Mouse (Mus musculus): ENCODE measurements around the gene St6galnac3. TPM values are rescaled to one million over a fixed set of nuclear protein-coding genes. Genes with fewer than 3 reads are reported as not detected.

St6galnac3 gene
- total and polyA plus RNA-seq, 3 experiments: 0.08 to 1.1 (median 0.38) TPM

DNA sequence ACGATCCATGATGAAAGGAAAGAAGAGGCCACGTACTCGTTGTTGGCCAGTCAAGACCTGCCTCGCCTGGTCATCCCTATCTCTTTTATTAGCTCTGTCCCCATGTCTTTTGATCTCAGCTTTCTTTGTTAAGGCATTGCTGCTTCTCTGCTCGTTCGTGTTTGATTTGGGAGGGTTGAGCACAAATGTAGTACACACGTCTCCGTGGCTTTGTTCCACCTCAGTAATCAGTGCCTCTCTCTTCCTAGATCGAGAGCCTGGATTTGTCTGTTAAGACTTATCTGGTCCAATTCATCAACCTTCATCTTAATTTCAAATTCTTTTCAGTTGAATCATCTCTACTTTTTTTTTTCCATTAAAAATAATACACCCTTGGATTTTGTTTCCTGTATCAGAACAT lies 308.0 kb downstream of the St6galnac3 start:
- no peak overlapping the region for H3K4me3 ChIP-seq (replicated peaks in 1 of 3; ENCODE audit: low read depth in 2 of 3, low read length in 2 of 3, poor library complexity in 1 of 3)
- TF ChIP-seq KAT2A (IDR thresholded peaks at IDR 0.05; ENCODE audit: insufficient replicate concordance, low read length) (no peak), EP300 (IDR thresholded peaks at IDR 0.05; ENCODE audit: low read length) (no peak), RAD21 (IDR thresholded peaks at IDR 0.05; ENCODE audit: low read depth, low read length) (no peak), E2F4 (IDR thresholded peaks at IDR 0.05; ENCODE audit: insufficient replicate concordance, low read depth, low read length) (no peak), JUN (IDR thresholded peaks at IDR 0.05; ENCODE audit: insufficient read depth, low read depth, low read length) (no peak)
- no peaks in the 10 kb centered on the region for H3K36me3 ChIP-seq (replicated peaks in 1 of 2; ENCODE audit: control insufficient read depth in 1 of 2, insufficient read depth in 1 of 2, low read length in 1 of 2)
- no peaks in the 10 kb centered on the region for H3K79me2 ChIP-seq (replicated peaks; ENCODE audit: control insufficient read depth, extremely low read depth, insufficient read depth, poor library complexity, severe bottlenecking)
- no peak overlapping the region for H3K4me2 ChIP-seq (ENCODE audit: insufficient read depth, low read depth, poor library complexity, severe bottlenecking)
- no peak for DNase-seq (ENCODE audit: extremely low read depth)
- in situ Hi-C loops (cut with MboI; ENCODE audit: low pct_ligation_motif_present, low pct_unique_long_range_greater_than_20kb, low sequenced_read_pairs): no loop called here
- H3K27ac ChIP-seq (ENCODE audit: insufficient read depth, low read depth): no peak overlapping the region
- H3K27me3 ChIP-seq (replicated peaks): no peaks in the 10 kb centered on the region
- no peak overlapping the region for H3K9ac ChIP-seq (ENCODE audit: insufficient read depth, low read depth)
- no peaks in the 10 kb centered on the region for H3K9me3 ChIP-seq (replicated peaks; ENCODE audit: low read length)
- peaks cover 0 to 3% of the 10 kb centered on the region in 2 experiments; a peak in 1 of 4 replicates for H3K4me1 ChIP-seq (ENCODE audit: control insufficient read depth in 1 of 2, insufficient read depth in 2 of 2)
- dilution Hi-C loops (cut with MboI; ENCODE audit: extremely low pct_ligation_motif_present, extremely low pct_unique_long_range_greater_than_20kb, low sequenced_read_pairs): no loop called here

DNA sequence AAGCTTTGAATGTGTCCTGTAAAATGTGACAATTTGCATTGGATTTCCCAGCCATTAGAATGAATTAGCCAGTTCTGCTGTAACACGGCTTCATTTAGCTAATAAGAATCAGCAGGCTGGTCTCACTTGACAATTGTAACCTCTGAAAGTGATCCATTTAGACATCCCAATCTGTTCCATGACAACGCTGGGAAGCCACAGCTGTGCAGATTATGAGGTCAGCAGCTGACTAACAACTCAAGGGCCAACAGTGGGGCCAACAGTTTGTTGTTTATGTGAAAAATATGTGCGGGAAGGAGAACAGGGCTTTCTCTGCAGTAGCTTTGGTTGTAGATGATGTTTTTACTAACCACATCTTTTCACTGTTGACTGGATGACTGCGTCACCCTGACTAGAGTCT lies 308.6 kb downstream of the St6galnac3 start:
- dilution Hi-C loops (cut with MboI; ENCODE audit: extremely low pct_ligation_motif_present, extremely low pct_unique_long_range_greater_than_20kb, low sequenced_read_pairs): no loop called here
- H3K79me2 ChIP-seq (replicated peaks; ENCODE audit: control insufficient read depth, extremely low read depth, insufficient read depth, poor library complexity, severe bottlenecking): no peaks in the 10 kb centered on the region
- in situ Hi-C loops (cut with MboI; ENCODE audit: low pct_ligation_motif_present, low pct_unique_long_range_greater_than_20kb, low sequenced_read_pairs): no loop called here
- H3K4me2 ChIP-seq (ENCODE audit: insufficient read depth, low read depth, poor library complexity, severe bottlenecking): no peak overlapping the region
- no peak overlapping the region for H3K27ac ChIP-seq (ENCODE audit: insufficient read depth, low read depth)
- no peaks in the 10 kb centered on the region for H3K9me3 ChIP-seq (replicated peaks; ENCODE audit: low read length)
- H3K4me3 ChIP-seq (replicated peaks in 1 of 3; ENCODE audit: low read depth in 2 of 3, low read length in 2 of 3, poor library complexity in 1 of 3): no peak overlapping the region
- H3K9ac ChIP-seq (ENCODE audit: insufficient read depth, low read depth): no peak overlapping the region
- peaks cover 0 to 3% of the 10 kb centered on the region in 2 experiments; a peak in 1 of 4 replicates for H3K4me1 ChIP-seq (ENCODE audit: control insufficient read depth in 1 of 2, insufficient read depth in 2 of 2)
- no peak for TF ChIP-seq ZNF384 (IDR thresholded peaks at IDR 0.05; ENCODE audit: low read depth, low read length)
- no peak for TF ChIP-seq MEF2A (IDR thresholded peaks at IDR 0.05; ENCODE audit: borderline replicate concordance, low read depth, low read length)
- TF ChIP-seq ZC3H11A (IDR thresholded peaks at IDR 0.05; ENCODE audit: low read depth, low read length): no peak
- TF ChIP-seq MAFK (IDR thresholded peaks at IDR 0.05; ENCODE audit: insufficient replicate concordance, low read length): no peak
- TF ChIP-seq HCFC1 (IDR thresholded peaks at IDR 0.05; ENCODE audit: low read depth, low read length): no peak
- TF ChIP-seq NRF1 (IDR thresholded peaks at IDR 0.05; ENCODE audit: low read depth, low read length): no peak
- TF ChIP-seq SMC3 (IDR thresholded peaks at IDR 0.05; ENCODE audit: low read depth, low read length): no peak
- TF ChIP-seq USF2 (conservative IDR thresholded peaks at IDR 0.05; ENCODE audit: low read depth, low read length): no peak
- TF ChIP-seq ETS1 (conservative IDR thresholded peaks at IDR 0.05; ENCODE audit: low read depth, low read length): no peak
- TF ChIP-seq CHD1 (IDR thresholded peaks at IDR 0.05; ENCODE audit: low read depth, low read length): no peak
- no peak for TF ChIP-seq IRF4 (IDR thresholded peaks at IDR 0.05; ENCODE audit: low read depth, low read length)
- TF ChIP-seq BHLHE40 (IDR thresholded peaks at IDR 0.05; ENCODE audit: low read depth, low read length): no peak
- TF ChIP-seq RAD21 (IDR thresholded peaks at IDR 0.05; ENCODE audit: low read depth, low read length): no peak
- TF ChIP-seq RCOR1 (conservative IDR thresholded peaks at IDR 0.05; ENCODE audit: low read depth, low read length): no peak
- no peaks in the 10 kb centered on the region for H3K27me3 ChIP-seq (replicated peaks)
- no peaks in the 10 kb centered on the region for H3K36me3 ChIP-seq (replicated peaks in 1 of 2; ENCODE audit: control insufficient read depth in 1 of 2, insufficient read depth in 1 of 2, low read length in 1 of 2)
- no peak for DNase-seq (ENCODE audit: extremely low read depth)

Data from CH12.LX (cell line).